Mouse (Mus musculus) central nervous system, embryonic 11.5 days (tissue): ENCODE measurements around the gene Olfr123. TPM values are rescaled to one million over a fixed set of nuclear protein-coding genes. Genes with fewer than 3 reads are reported as not detected.

Source experiments
- polyA plus RNA-seq: library from polyadenylated mRNA; depleted of rRNA; stranded (reverse); fragments of >200 nt; gene quantifications from 2 replicates; pipeline ENCODE4 v1.2.3, GENCODE M21; 2012; rRNA removed

Olfr123 gene
- not detected in 2 replicates for polyA plus RNA-seq

GRCm38 (mm10) chr17:37793229-37793628 lies at the start of gene Olfr123:
Gene Olfr123 (plus strand): TSS chr17:37793529.

GRCm38 (mm10) chr17:37768307-37768706 lies 25.0 kb upstream of the Olfr123 start, which contains the start of gene Olfr122:
Gene Olfr122 (plus strand): TSS chr17:37768607.

GRCm38 (mm10) chr17:37799588-37799987 lies 6.3 kb downstream of the Olfr123 start, which contains the start of gene Olfr124:
Gene Olfr124 (plus strand): TSS chr17:37799888.

GRCm38 (mm10) chr17:37832649-37833048 lies 39.3 kb downstream of the Olfr123 start, which contains the start of gene Olfr125:
Gene Olfr125 (plus strand): TSS chr17:37832949.

GRCm38 (mm10) chr17:37847183-37847582 lies 53.9 kb downstream of the Olfr123 start, which contains the start of gene Olfr126:
Gene Olfr126 (plus strand): TSS chr17:37847483.

Other genes with a start within 250 kb of the Olfr123 start
- gene Olfr112, start 224.1 kb upstream of the Olfr123 start, polyA plus RNA-seq, result not detected in 2 replicates
- gene Olfr113, start 215.9 kb upstream of the Olfr123 start, polyA plus RNA-seq, result not detected in 2 replicates
- not detected in 2 replicates for gene Olfr114, start 200.8 kb upstream of the Olfr123 start, polyA plus RNA-seq
- not detected in 2 replicates for gene Olfr115, start 166.4 kb upstream of the Olfr123 start, polyA plus RNA-seq
- gene Olfr116, start 166.3 kb upstream of the Olfr123 start, polyA plus RNA-seq, result not detected in 2 replicates
- gene Olfr117, start 129.7 kb upstream of the Olfr123 start, polyA plus RNA-seq, result not detected in 2 replicates
- gene Olfr118, start 126.5 kb upstream of the Olfr123 start, polyA plus RNA-seq, result not detected in 2 replicates
- gene Olfr119, start 97.0 kb upstream of the Olfr123 start, polyA plus RNA-seq, result not detected in 2 replicates
- not detected in 2 replicates for gene Olfr120, start 71.7 kb upstream of the Olfr123 start, polyA plus RNA-seq
- gene Olfr121, start 44.7 kb upstream of the Olfr123 start, polyA plus RNA-seq, result not detected in 2 replicates
- gene Olfr122, start 24.9 kb upstream of the Olfr123 start, polyA plus RNA-seq, result not detected in 2 replicates
- not detected in 2 replicates for gene Olfr124, start 6.4 kb downstream of the Olfr123 start, polyA plus RNA-seq
- gene Olfr125, start 39.4 kb downstream of the Olfr123 start, polyA plus RNA-seq, result not detected in 2 replicates
- gene Olfr126, start 54.0 kb downstream of the Olfr123 start, polyA plus RNA-seq, result not detected in 2 replicates
- not detected in 2 replicates for gene Olfr127, start 106.9 kb downstream of the Olfr123 start, polyA plus RNA-seq
- not detected in 2 replicates for gene Olfr128, start 127.0 kb downstream of the Olfr123 start, polyA plus RNA-seq
- gene Olfr761, start 159.6 kb downstream of the Olfr123 start, polyA plus RNA-seq, result not detected in 2 replicates